Mouse (Mus musculus) heart, adult 2 months (tissue): ENCODE data around the gene Morf4l2. TPM values are rescaled to one million over a fixed set of nuclear protein-coding genes. Genes with fewer than 3 reads are reported as not detected.

Source experiments
- DNase-seq, 2 experiments: peaks; one replicate each; pipeline ENCODE4 v3.0.0; 2021
- H3K27ac ChIP-seq: fragments of 200-600 bp; 2 replicates; pipeline ENCODE4 v1.8.1; 2022
- H3K27me3 ChIP-seq: fragments of 200-500 bp; 2 replicates; pipeline ENCODE4 v1.6.1; 2012; ENCODE audit warnings: mild to moderate bottlenecking, low read length, inconsistent platforms, mixed read lengths; ENCODE audit not compliant: control insufficient read depth, insufficient read depth
- H3K36me3 ChIP-seq: fragments of 200-500 bp; 2 replicates; pipeline ENCODE4 v1.6.1; 2012; ENCODE audit warnings: low read length, inconsistent platforms; ENCODE audit not compliant: control insufficient read depth, insufficient read depth
- H3K4me1 ChIP-seq: fragments of 200-500 bp; 2 replicates; pipeline ENCODE4 v1.6.1; 2011; ENCODE audit warnings: low read length; ENCODE audit not compliant: control insufficient read depth, insufficient read depth
- H3K4me3 ChIP-seq: fragments of 200-600 bp; 2 replicates; pipeline ENCODE4 v1.8.1; 2022
- H3K79me2 ChIP-seq: fragments of 200-500 bp; replicated peaks from 2 replicates; pipeline ENCODE4 v1.6.1; 2012; ENCODE audit warnings: mild to moderate bottlenecking, inconsistent platforms, low read length, moderate library complexity, mixed read lengths; ENCODE audit not compliant: control insufficient read depth, insufficient read depth
- H3K9ac ChIP-seq: fragments of 200-500 bp; 2 replicates; pipeline ENCODE4 v1.6.1; 2012; ENCODE audit warnings: low read depth, mild to moderate bottlenecking, control low read depth, inconsistent platforms, low read length, mixed read lengths
- CTCF ChIP-seq: fragments of 200-600 bp; IDR thresholded peaks from 2 replicates; pipeline ENCODE4 v1.8.1; 2022; ENCODE audit warnings: antibody characterized with exemption, mild to moderate bottlenecking, moderate library complexity
- EP300 ChIP-seq: fragments of 200-500 bp; IDR thresholded peaks from 2 replicates; pipeline ENCODE4 v1.6.1; 2011; ENCODE audit warnings: low read depth, low read length, control low read depth; ENCODE audit not compliant: insufficient read depth
- POLR2A ChIP-seq: fragments of 200-500 bp; IDR thresholded peaks from 2 replicates; pipeline ENCODE4 v1.6.1; 2011; ENCODE audit warnings: mild to moderate bottlenecking, low read depth, low read length, control low read depth; ENCODE audit not compliant: insufficient read depth
- WGBS: fragments of 180-500 bp; shearing (Covaris S2); methylation state at CpG from one replicate; pipeline ENCODE4 v1.1.7; 2018; 5-methylcytosine and 5-hydroxymethylcytosine counted together
- intact Hi-C: fragments of 180-260 bp; cut with DNase I; formaldehyde crosslinking; loops from one replicate; pipeline ENCODE4 v1.15.1; 2025
- long read RNA-seq: library from polyadenylated mRNA; stranded (forward); transcript quantifications from one replicate; pipeline ENCODE4 v2.0.0, GENCODE M21; 2021
- polyA plus RNA-seq: library from polyadenylated mRNA; depleted of rRNA; stranded (reverse); fragments of >200 nt; gene quantifications from 2 replicates; pipeline ENCODE4 v1.2.3, GENCODE M21; 2012; rRNA removed
- total RNA-seq, 2 experiments: library from RNA; stranded (reverse); gene quantifications; 2 replicates each; pipeline ENCODE4 v1.2.3; 2021

The Morf4l2 gene
- total RNA-seq, result 10 to 100 TPM; 76.0 to 90.4 TPM
- 27.5 and 60.8 TPM in 2 replicates for polyA plus RNA-seq
- long read RNA-seq, transcript Morf4l2-202 (4 exons, 1,859 nt), result major isoform, 65 of 76 reads
- long read RNA-seq, partial matches to known transcripts, result 0 of 76 reads
- long read RNA-seq, other reads (novel, unspliced or antisense), result 3 of 76 reads

DNA sequence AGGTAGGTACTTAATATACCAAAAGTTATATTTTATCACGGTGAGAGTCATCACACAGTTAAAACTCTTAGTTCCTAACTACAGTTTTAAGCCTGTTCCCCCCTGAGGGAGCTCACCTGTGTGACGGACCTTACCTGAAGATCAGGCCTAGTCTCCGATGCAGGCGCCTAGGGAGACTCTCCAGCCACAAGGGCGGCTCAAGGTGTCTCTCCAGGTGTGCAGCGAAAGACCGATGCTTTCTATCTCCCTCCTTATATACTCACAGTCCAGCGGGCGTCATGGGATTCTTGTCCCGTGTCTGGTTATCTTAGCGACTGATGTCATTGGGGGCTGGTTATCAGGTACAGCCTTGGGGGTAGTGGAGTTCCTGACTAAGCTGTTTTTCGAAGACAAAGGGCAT, at the start of gene Morf4l2:
Gene Morf4l2, minus strand, starts transcription at position 232 of the 400 bp plus-strand sequence.
- no peaks in the 10 kb centered on the region for H3K27me3 ChIP-seq
- peaks cover 4% of the 10 kb centered on the region for H3K36me3 ChIP-seq
- TF ChIP-seq EP300 (no peak), CTCF (no peak), POLR2A (no peak)
- intact Hi-C loops, result loop anchor here (1.0 to 5.0 kb wide), 4 partner anchors 77 to 399 kb away; partner anchors contain the start of gene Slc25a53
- H3K4me3 ChIP-seq, result peak within 1 kb of the TSS; percentile 64
- WGBS, result 77% methylated on average over 12 of the region's 12 CpGs
- H3K27ac ChIP-seq, result peak within 1 kb of the TSS; percentile 95
- peak within 1 kb of the TSS; percentile 56 for H3K9ac ChIP-seq
- H3K79me2 ChIP-seq, result no peaks in the 10 kb centered on the region; the same call in 1 of the 2 replicates
- peaks cover 2% of the 10 kb centered on the region for H3K4me1 ChIP-seq
- no peak for DNase-seq

DNA sequence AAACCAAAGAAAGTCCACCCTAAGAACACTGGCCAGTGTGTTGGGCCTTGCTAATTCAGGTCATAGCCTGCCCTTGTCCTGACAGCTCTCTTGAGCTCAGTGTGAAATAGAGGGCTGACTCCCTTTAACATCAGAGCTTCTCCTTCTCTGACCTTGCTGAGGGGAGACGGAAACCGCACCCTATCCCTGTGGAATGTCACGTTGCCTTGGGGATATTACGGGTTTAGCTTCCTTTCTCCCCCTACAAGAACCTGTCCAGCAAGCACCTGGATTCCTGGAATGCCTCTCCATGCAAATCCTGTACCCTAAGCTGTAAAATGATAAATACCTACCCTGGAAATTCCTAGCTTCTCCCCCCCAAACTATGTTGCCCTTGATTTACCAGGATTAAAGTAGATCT, 46.0 kb upstream of the Morf4l2 start:
- no peak for DNase-seq
- Histone ChIP-seq H3K27me3 (no peaks in the 10 kb centered on the region), H3K9ac (no peak overlapping the region), H3K4me3 (no peak overlapping the region), H3K36me3 (no peaks in the 10 kb centered on the region), H3K4me1 (no peaks in the 10 kb centered on the region), H3K27ac (no peak overlapping the region), H3K79me2 (no peaks in the 10 kb centered on the region)
- WGBS, result 85% methylated on average over 4 of the region's 4 CpGs
- TF ChIP-seq CTCF, result no peak
- TF ChIP-seq EP300, result no peak
- TF ChIP-seq POLR2A, result no peak
- intact Hi-C loops, result no loop called here

DNA sequence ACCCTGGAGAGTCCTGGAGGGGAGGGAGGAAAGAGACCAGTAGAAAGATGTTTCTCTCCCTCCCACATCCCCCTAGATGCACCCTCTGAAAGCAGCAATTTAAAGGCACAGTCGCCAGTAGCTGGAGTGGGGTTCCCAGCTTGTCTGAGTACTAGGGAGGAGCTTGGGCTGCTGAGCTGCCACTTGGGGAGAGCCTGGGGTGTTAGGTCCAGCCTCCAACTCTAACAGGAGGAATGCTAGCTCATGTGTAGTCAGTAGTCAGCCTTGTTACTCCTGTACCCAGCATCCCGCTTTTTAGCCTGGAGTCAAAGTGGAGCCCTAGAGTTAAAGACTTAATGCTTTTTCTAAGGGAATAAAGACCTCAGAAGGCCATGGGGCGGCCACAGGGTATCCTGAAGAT, 36.6 kb upstream of the Morf4l2 start, which contains the start of gene Glra4:
Gene Glra4, minus strand, starts transcription at position 101 of the 400 bp plus-strand sequence.
- H3K36me3 ChIP-seq, result no peaks in the 10 kb centered on the region
- no peak within 1 kb of the TSS for H3K9ac ChIP-seq
- H3K27ac ChIP-seq, result no peak within 1 kb of the TSS
- H3K27me3 ChIP-seq, result no peaks in the 10 kb centered on the region
- no peak within 1 kb of the TSS for H3K4me3 ChIP-seq
- H3K4me1 ChIP-seq, result no peaks in the 10 kb centered on the region
- 65% methylated on average over 3 of the region's 3 CpGs for WGBS
- H3K79me2 ChIP-seq, result no peaks in the 10 kb centered on the region
- no peak for DNase-seq
- intact Hi-C loops, result no loop called here
- TF ChIP-seq CTCF, result no peak
- TF ChIP-seq POLR2A, result no peak
- no peak for TF ChIP-seq EP300

DNA sequence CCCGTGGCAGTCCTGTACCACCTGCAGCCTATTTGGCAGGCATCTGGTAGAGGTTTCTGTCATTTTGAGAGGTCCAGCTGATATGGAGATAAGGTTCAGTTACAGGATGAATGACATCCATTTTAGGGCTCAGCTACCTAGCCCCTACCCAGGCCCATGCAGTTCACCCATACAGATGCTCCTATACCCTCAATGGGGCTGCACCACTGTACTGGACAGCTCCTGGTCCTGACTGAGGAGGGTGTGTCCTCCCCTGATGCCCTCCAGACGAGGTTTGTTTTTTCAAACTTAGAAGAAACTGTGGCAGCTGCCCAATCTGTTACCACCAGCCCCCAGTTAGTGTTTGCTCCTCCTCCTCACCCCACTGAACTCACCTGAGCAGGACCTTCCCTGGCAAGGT, 35.8 kb upstream of the Morf4l2 start:
- Histone ChIP-seq H3K4me1 (no peaks in the 10 kb centered on the region), H3K79me2 (no peaks in the 10 kb centered on the region), H3K27me3 (no peaks in the 10 kb centered on the region), H3K9ac (no peak overlapping the region), H3K36me3 (no peaks in the 10 kb centered on the region), H3K27ac (no peak overlapping the region), H3K4me3 (no peak overlapping the region)
- no peak for TF ChIP-seq CTCF
- no peak for TF ChIP-seq EP300
- TF ChIP-seq POLR2A, result no peak
- intact Hi-C loops, result no loop called here
- no peak for DNase-seq
- 62% methylated on average over 2 of the region's 2 CpGs for WGBS

DNA sequence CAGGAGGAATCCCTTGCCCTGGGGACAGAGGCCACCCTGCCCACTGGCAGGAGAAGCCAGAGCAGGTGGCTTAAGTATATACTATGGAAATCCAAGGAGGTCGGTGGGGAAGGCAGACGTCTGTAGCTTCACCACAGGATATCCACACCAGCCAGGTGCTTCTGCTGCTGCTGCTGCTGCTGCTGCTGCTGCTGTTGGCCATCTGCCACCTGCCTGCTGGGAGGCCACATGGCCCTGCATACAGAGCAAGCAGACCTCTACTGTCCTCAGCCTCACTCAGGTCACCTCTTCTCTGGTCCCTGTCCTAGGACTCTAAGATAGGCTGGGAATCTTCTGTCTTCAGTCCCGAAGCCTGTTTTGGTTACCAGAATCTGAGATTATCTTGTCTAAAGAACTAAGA, 34.6 kb upstream of the Morf4l2 start:
- Histone ChIP-seq H3K79me2 (no peaks in the 10 kb centered on the region), H3K27ac (no peak overlapping the region), H3K4me1 (no peaks in the 10 kb centered on the region), H3K27me3 (no peaks in the 10 kb centered on the region), H3K36me3 (no peaks in the 10 kb centered on the region), H3K9ac (no peak overlapping the region), H3K4me3 (no peak overlapping the region)
- WGBS, result 59% methylated on average over 3 of the region's 3 CpGs
- TF ChIP-seq POLR2A (no peak), CTCF (no peak), EP300 (no peak)
- intact Hi-C loops, result no loop called here
- no peak for DNase-seq

DNA sequence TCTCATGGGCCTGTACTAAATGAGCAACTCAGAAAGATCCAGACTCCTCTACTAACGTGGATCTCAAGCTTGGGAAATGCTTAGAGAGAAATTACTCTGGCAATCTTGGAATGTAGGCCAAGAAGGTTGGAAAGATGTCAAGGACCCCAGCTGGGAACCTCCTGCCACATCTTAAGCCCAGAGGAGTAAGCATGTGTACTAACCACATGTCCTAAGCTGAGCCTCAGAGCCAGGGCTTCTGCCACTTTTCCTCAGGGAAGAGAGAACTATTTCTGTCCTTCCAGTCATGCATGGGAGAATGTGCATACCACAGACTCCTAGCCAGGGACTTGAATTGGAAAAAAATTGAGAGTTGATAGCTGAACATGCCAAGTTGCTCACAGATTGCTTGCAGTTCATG, 29.5 kb upstream of the Morf4l2 start:
- intact Hi-C loops, result no loop called here
- no peak overlapping the region for H3K9ac ChIP-seq
- H3K27me3 ChIP-seq, result no peaks in the 10 kb centered on the region
- 32% methylated on average over 1 of the region's 1 CpGs for WGBS
- peak in 1 of 2 experiments; percentile 10 for DNase-seq
- no peak overlapping the region for H3K4me3 ChIP-seq
- TF ChIP-seq EP300 (no peak), CTCF (no peak), POLR2A (no peak)
- H3K4me1 ChIP-seq, result no peaks in the 10 kb centered on the region
- H3K36me3 ChIP-seq, result no peaks in the 10 kb centered on the region
- no peak overlapping the region for H3K27ac ChIP-seq
- no peaks in the 10 kb centered on the region for H3K79me2 ChIP-seq
